Mouse (Mus musculus): ENCODE measurements at regions not wholly inside any gene's neighbourhood (a gene's known extent, or its start where the extent isn't known, plus 50 kb on each side); places are given as distances from the start of the nearest gene placed in this dataset.

- Histone ChIP-seq H3K27me3 (ENCODE audit: insufficient read depth, low read length) (no peaks in the 10 kb centered on the region), H3K27ac (ENCODE audit: low read depth, low read length) (no peak overlapping the region), H3K9me3 (ENCODE audit: low read length) (no peaks in the 10 kb centered on the region), H3K4me1 (ENCODE audit: insufficient read depth, low read length) (no peaks in the 10 kb centered on the region), H3K9ac (replicated peaks; ENCODE audit: low read length, poor library complexity, severe bottlenecking) (no peak overlapping the region), H3K36me3 (ENCODE audit: insufficient read depth, low read length) (no peaks in the 10 kb centered on the region), H3K4me2 (ENCODE audit: low read depth, low read length, poor library complexity, severe bottlenecking) (no peak overlapping the region), H3K4me3 (ENCODE audit: low read depth, low read length) (no peak overlapping the region)
- no peak for TF ChIP-seq CTCF (IDR thresholded peaks at IDR 0.05)
- DNase-seq (ENCODE audit: low spot score) (no peak), ATAC-seq (ENCODE audit: low FRiP score) (no peak)
- 61% methylated on average over 9 of the region's 9 CpGs for WGBS
Measured at GRCm38 (mm10) chr19:15502315-15502984, 444.7 kb downstream of the Psat1 start.

- no peak overlapping the region for H3K4me3 ChIP-seq (ENCODE audit: low read depth, low read length)
- H3K4me1 ChIP-seq (ENCODE audit: insufficient read depth, low read length) = no peaks in the 10 kb centered on the region
- no peaks in the 10 kb centered on the region for H3K27me3 ChIP-seq (ENCODE audit: insufficient read depth, low read length)
- no peak overlapping the region for H3K27ac ChIP-seq (ENCODE audit: low read depth, low read length)
- H3K4me2 ChIP-seq (ENCODE audit: low read depth, low read length, poor library complexity, severe bottlenecking) = no peak overlapping the region
- H3K9ac ChIP-seq (replicated peaks; ENCODE audit: low read length, poor library complexity, severe bottlenecking) = no peak overlapping the region
- DNase-seq (ENCODE audit: low spot score) (no peak), ATAC-seq (ENCODE audit: low FRiP score) (no peak)
- TF ChIP-seq CTCF (IDR thresholded peaks at IDR 0.05) = no peak
- no peaks in the 10 kb centered on the region for H3K36me3 ChIP-seq (ENCODE audit: insufficient read depth, low read length)
- 67% methylated on average over 1 of the region's 1 CpGs for WGBS
- H3K9me3 ChIP-seq (ENCODE audit: low read length) = no peaks in the 10 kb centered on the region
Measured at GRCm38 (mm10) chr19:15495532-15495931, 451.6 kb downstream of the Psat1 start.

GRCm38 (mm10) chr19:15487576-15487975 lies 459.6 kb downstream of the Psat1 start:
- Histone ChIP-seq H3K9me3 (ENCODE audit: low read length) (no peaks in the 10 kb centered on the region), H3K27me3 (ENCODE audit: insufficient read depth, low read length) (no peaks in the 10 kb centered on the region), H3K9ac (replicated peaks; ENCODE audit: low read length, poor library complexity, severe bottlenecking) (no peak overlapping the region), H3K4me1 (ENCODE audit: insufficient read depth, low read length) (no peaks in the 10 kb centered on the region), H3K4me2 (ENCODE audit: low read depth, low read length, poor library complexity, severe bottlenecking) (no peak overlapping the region), H3K4me3 (ENCODE audit: low read depth, low read length) (no peak overlapping the region), H3K27ac (ENCODE audit: low read depth, low read length) (no peak overlapping the region), H3K36me3 (ENCODE audit: insufficient read depth, low read length) (no peaks in the 10 kb centered on the region)
- WGBS = 92% methylated on average over 5 of the region's 5 CpGs
- TF ChIP-seq CTCF (IDR thresholded peaks at IDR 0.05) = no peak
- ATAC-seq (ENCODE audit: low FRiP score) = no peak
- no peak for DNase-seq (ENCODE audit: low spot score)

GRCm38 (mm10) chr19:15481605-15482004 lies 465.5 kb downstream of the Psat1 start:
- H3K4me3 ChIP-seq (ENCODE audit: low read depth, low read length) = no peak overlapping the region
- H3K36me3 ChIP-seq (ENCODE audit: insufficient read depth, low read length) = no peaks in the 10 kb centered on the region
- no peak overlapping the region for H3K4me2 ChIP-seq (ENCODE audit: low read depth, low read length, poor library complexity, severe bottlenecking)
- no peaks in the 10 kb centered on the region for H3K27me3 ChIP-seq (ENCODE audit: insufficient read depth, low read length)
- ATAC-seq (ENCODE audit: low FRiP score) (no peak), DNase-seq (ENCODE audit: low spot score) (peak; percentile 19)
- no peak overlapping the region for H3K9ac ChIP-seq (replicated peaks; ENCODE audit: low read length, poor library complexity, severe bottlenecking)
- WGBS = 21% methylated on average over 8 of the region's 8 CpGs
- no peak for TF ChIP-seq CTCF (IDR thresholded peaks at IDR 0.05)
- H3K4me1 ChIP-seq (ENCODE audit: insufficient read depth, low read length) = no peaks in the 10 kb centered on the region
- H3K9me3 ChIP-seq (ENCODE audit: low read length) = no peaks in the 10 kb centered on the region
- H3K27ac ChIP-seq (ENCODE audit: low read depth, low read length) = no peak overlapping the region

DNA sequence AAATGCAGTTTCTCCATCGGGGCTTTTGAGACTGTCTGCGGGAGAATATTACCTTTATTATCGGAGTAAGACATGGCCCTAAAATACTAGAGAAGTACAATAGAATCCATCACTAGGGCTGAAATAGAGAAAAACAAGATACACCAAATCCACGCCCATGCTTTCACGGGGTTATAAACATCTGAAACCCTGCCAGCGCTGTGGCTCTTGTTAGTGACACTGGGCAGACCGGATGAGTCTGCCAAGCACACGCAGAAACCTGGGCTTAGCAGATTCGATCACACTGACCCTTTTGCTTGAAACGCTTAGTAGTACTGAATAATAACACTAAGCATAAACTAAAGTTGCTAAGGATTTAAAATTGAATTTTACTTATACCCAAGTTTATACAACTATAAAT lies 477.6 kb downstream of the Psat1 start:
- no peaks in the 10 kb centered on the region for H3K27me3 ChIP-seq (ENCODE audit: insufficient read depth, low read length)
- 84% methylated on average over 10 of the region's 10 CpGs for WGBS
- DNase-seq (ENCODE audit: low spot score) (no peak), ATAC-seq (ENCODE audit: low FRiP score) (no peak)
- H3K36me3 ChIP-seq (ENCODE audit: insufficient read depth, low read length) = no peaks in the 10 kb centered on the region
- no peak overlapping the region for H3K4me3 ChIP-seq (ENCODE audit: low read depth, low read length)
- no peak overlapping the region for H3K9ac ChIP-seq (replicated peaks; ENCODE audit: low read length, poor library complexity, severe bottlenecking)
- no peak overlapping the region for H3K27ac ChIP-seq (ENCODE audit: low read depth, low read length)
- TF ChIP-seq CTCF (IDR thresholded peaks at IDR 0.05) = no peak
- H3K4me2 ChIP-seq (ENCODE audit: low read depth, low read length, poor library complexity, severe bottlenecking) = no peak overlapping the region
- H3K4me1 ChIP-seq (ENCODE audit: insufficient read depth, low read length) = no peaks in the 10 kb centered on the region
- no peaks in the 10 kb centered on the region for H3K9me3 ChIP-seq (ENCODE audit: low read length)

DNA sequence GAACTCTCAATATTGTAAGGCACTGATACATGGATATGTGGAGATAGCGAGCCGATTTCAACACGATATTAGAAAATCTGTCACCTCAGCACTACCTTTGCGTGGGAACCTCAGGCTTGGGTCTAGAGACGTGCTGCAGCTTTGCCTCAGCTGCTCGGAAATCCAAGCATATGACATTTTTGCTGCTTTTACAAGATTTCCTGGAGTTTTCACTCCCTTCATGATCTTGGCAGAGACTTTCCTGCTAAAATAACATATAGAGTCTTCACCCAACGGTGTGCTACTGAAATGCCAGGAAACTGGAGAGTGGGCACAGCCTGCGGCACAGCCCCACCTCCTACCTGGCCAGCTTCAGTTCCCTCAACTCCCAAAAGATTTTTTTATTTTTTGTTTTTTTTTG lies 480.4 kb downstream of the Psat1 start:
- Histone ChIP-seq H3K36me3 (ENCODE audit: insufficient read depth, low read length) (no peaks in the 10 kb centered on the region), H3K4me3 (ENCODE audit: low read depth, low read length) (no peak overlapping the region), H3K4me2 (ENCODE audit: low read depth, low read length, poor library complexity, severe bottlenecking) (no peak overlapping the region), H3K27me3 (ENCODE audit: insufficient read depth, low read length) (no peaks in the 10 kb centered on the region), H3K9me3 (ENCODE audit: low read length) (no peaks in the 10 kb centered on the region), H3K9ac (replicated peaks; ENCODE audit: low read length, poor library complexity, severe bottlenecking) (no peak overlapping the region), H3K27ac (ENCODE audit: low read depth, low read length) (no peak overlapping the region), H3K4me1 (ENCODE audit: insufficient read depth, low read length) (no peaks in the 10 kb centered on the region)
- no peak for TF ChIP-seq CTCF (IDR thresholded peaks at IDR 0.05)
- WGBS = 85% methylated on average over 8 of the region's 8 CpGs
- no peak for DNase-seq (ENCODE audit: low spot score)
- ATAC-seq (ENCODE audit: low FRiP score) = no peak
